Mouse (Mus musculus) embryonic facial prominence, embryonic 11.5 days (tissue): ENCODE data around the gene Dand5. TPM values are rescaled to one million over a fixed set of nuclear protein-coding genes. Genes with fewer than 3 reads are reported as not detected.

ENCODE experiments used
- ATAC-seq: fragments of 200-750 bp; cut with Nextera tagmentation; replicated peaks from 2 replicates; pipeline ENCODE4 v1.8.0; 2017; ENCODE audit warnings: low read depth; ENCODE audit not compliant: insufficient number of reproducible peaks, low FRiP score, low TSS enrichment
- DNase-seq: peaks from one replicate; pipeline ENCODE4 v3.0.0-alpha.2; 2015; ENCODE audit warnings: low spot score
- H3K27ac ChIP-seq: fragments of 300-500 bp; sonication (generic); replicated peaks from 2 replicates; pipeline ENCODE4 v1.5.1; 2014; ENCODE audit warnings: mild to moderate bottlenecking, low read depth, low read length, control low read depth
- H3K27me3 ChIP-seq: fragments of 300-500 bp; sonication (generic); 2 replicates; pipeline ENCODE4 v1.6.1; 2014; ENCODE audit warnings: mild to moderate bottlenecking, low read length, moderate library complexity, mixed read lengths; ENCODE audit not compliant: control insufficient read depth, insufficient read depth
- H3K36me3 ChIP-seq: fragments of 300-500 bp; sonication (generic); replicated peaks from 2 replicates; pipeline ENCODE4 v1.6.1; 2014; ENCODE audit warnings: low read depth, mild to moderate bottlenecking, low read length, moderate library complexity, mixed read lengths; ENCODE audit not compliant: control insufficient read depth, insufficient read depth
- H3K4me1 ChIP-seq: fragments of 300-500 bp; sonication (generic); 2 replicates; pipeline ENCODE4 v1.6.1; 2014; ENCODE audit warnings: low read length, mixed read lengths; ENCODE audit not compliant: control insufficient read depth, insufficient read depth
- H3K4me2 ChIP-seq: fragments of 300-500 bp; sonication (generic); 2 replicates; pipeline ENCODE4 v1.6.1; 2014; ENCODE audit warnings: low read depth, mild to moderate bottlenecking, control low read depth, low read length, moderate library complexity
- H3K4me3 ChIP-seq: fragments of 300-500 bp; sonication (generic); 2 replicates; pipeline ENCODE4 v1.5.1; 2014; ENCODE audit warnings: low read depth, low read length, control low read depth
- H3K9ac ChIP-seq: fragments of 300-500 bp; sonication (generic); replicated peaks from 2 replicates; pipeline ENCODE4 v1.6.1; 2014; ENCODE audit warnings: mild to moderate bottlenecking, control low read depth, low read length
- H3K9me3 ChIP-seq: fragments of 300-500 bp; sonication (generic); replicated peaks from 2 replicates; pipeline ENCODE4 v1.6.1; 2016; ENCODE audit warnings: mild to moderate bottlenecking, low read length, inconsistent platforms, mixed read lengths; ENCODE audit not compliant: control insufficient read depth
- WGBS: fragments of 180-500 bp; shearing (Covaris S2); extraction: QIAGEN DNeasy Blood & Tissue Kit; methylation state at CpG from one replicate; pipeline ENCODE4 v1.1.7; 2014; 5-methylcytosine and 5-hydroxymethylcytosine counted together
- polyA plus RNA-seq: library from polyadenylated mRNA; unstranded; fragments of >200 nt; fragmentation: Nextera tagmentation; extraction: Ambion mirVana; gene quantifications from 2 replicates; pipeline ENCODE4 v1.2.1, GENCODE M21; 2014

Dand5 gene
- polyA plus RNA-seq, 1 experiment from 2014 or later: 3.6 TPM

GRCm38 (mm10) chr8:84782680-84783079 lies 39.9 kb downstream of the Dand5 start:
- WGBS: 3% methylated on average over 10 of the region's 10 CpGs
- Histone ChIP-seq H3K9ac (no peak overlapping the region), H3K27me3 (peaks cover 83% of the 10 kb centered on the region), H3K4me2 (no peak overlapping the region), H3K9me3 (no peaks in the 10 kb centered on the region), H3K4me3 (no peak overlapping the region), H3K36me3 (no peaks in the 10 kb centered on the region), H3K4me1 (peaks cover 2% of the 10 kb centered on the region), H3K27ac (no peak overlapping the region)
- ATAC-seq: no peak
- DNase-seq: no peak

DNA sequence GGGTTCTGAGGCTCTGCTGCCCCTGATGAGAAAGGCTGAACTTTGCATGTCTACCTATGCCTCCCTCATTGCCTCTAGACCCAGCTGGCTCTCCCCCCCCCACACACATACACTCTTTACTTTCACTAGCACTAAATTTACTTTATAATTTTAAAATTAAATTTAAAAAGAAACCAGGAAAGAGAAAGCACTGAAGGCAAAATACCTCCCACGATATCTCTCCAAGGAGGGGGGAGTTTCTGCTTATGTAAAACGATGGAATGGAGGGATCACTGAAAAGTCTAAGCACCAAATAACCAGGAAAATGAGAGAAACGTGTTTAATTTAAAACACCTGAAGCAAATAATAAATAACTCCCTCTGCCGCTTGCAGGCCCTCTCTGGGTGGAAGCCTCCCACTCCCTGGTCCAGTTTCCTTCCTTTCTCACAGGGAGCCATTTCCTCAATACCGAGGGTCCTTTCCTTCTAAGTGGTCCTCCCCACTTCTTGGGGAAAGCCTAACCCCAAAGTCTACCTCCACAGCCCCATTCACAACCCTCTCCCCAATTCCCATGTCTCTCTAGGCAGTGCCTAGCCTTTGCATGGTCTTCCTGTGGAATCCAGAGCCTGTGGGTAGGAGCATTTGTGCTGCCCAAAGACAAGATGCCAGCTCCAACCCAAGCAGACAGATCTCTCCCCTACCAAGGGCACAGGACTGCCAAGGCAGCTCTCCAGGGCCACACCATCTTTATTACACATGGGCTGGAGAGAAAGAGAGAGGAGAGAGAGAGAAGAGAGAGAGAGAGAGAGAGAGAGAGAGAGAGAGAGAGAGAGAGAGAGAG lies 40.7 kb downstream of the Dand5 start:
- Histone ChIP-seq H3K4me3 (no peak overlapping the region), H3K4me1 (peaks cover 2% of the 10 kb centered on the region), H3K9ac (no peak overlapping the region), H3K4me2 (no peak overlapping the region), H3K36me3 (no peaks in the 10 kb centered on the region), H3K9me3 (no peaks in the 10 kb centered on the region), H3K27me3 (peaks cover 82% of the 10 kb centered on the region), H3K27ac (no peak overlapping the region)
- no peak for DNase-seq
- WGBS: 0% methylated on average over 5 of the region's 5 CpGs
- no peak for ATAC-seq

GRCm38 (mm10) chr8:84780949-84781680 lies 41.5 kb downstream of the Dand5 start:
- no peak overlapping the region for H3K4me2 ChIP-seq
- peaks cover 2% of the 10 kb centered on the region for H3K4me1 ChIP-seq
- no peak for DNase-seq

DNA sequence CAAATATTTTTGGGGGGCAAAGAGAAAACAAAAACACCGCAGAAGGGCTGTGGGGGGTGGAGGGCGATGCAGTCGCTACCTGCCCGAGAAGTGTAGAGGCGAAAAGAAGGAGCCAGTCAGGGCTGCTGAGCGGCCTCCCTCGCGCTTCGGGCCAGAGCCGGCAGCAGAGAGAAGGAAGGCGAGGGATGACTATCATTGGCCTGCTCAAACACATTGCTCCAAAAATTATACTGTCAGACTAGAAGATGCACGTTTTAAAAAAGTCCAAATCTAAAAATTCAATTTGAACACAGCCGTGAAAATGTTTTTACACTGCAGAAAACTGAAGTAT lies 42.4 kb downstream of the Dand5 start:
- DNase-seq: no peak

More at GRCm38 (mm10) chr8:84780949-84781680, 41.5 kb downstream of the Dand5 start:
- Histone ChIP-seq H3K36me3 (no peaks in the 10 kb centered on the region), H3K27me3 (peaks cover 82% of the 10 kb centered on the region), H3K27ac (no peak overlapping the region), H3K4me3 (no peak overlapping the region), H3K9me3 (no peaks in the 10 kb centered on the region), H3K9ac (no peak overlapping the region)
- no peak for ATAC-seq
- WGBS: 1% methylated on average over 6 of the region's 6 CpGs

DNA sequence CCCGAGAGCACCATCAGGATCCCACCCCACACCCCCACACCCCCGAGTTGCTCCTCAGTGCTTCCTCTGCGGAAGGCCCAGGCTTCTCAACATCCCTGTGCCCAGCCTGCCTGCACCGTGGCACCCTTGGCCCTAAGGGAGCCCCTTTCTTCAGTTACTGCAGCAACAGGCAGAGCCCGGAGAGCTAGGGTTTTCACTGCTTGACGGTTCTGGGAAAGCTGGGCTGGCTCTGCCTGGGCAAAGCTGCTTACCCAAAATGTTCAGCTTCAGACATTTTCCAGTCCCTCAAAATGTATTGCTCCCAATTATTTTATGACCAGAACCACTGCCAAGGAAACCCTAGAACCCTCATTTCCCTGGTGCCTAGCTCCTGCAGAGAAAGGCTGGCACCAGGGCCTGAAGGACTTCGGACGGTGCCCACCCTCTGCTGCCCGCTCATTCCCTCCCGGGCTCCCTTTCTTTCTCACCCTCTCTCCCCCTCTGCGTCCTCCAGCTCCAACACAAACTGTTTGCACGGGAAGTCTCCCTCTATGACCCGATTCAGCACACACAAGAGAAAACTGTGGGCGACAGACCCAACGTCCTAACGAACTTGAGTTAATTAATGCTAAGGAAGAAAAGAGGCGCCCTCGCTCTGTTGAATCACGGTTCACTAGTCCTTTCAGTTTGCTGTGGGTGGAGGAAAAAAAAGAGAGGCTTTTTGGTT lies 43.0 kb downstream of the Dand5 start:
- DNase-seq (no peak), ATAC-seq (no peak)
- Histone ChIP-seq H3K27me3 (peaks cover 81% of the 10 kb centered on the region), H3K9me3 (no peaks in the 10 kb centered on the region), H3K36me3 (no peaks in the 10 kb centered on the region), H3K27ac (no peak overlapping the region), H3K9ac (no peak overlapping the region), H3K4me1 (peaks cover 2% of the 10 kb centered on the region), H3K4me2 (no peak overlapping the region), H3K4me3 (no peak overlapping the region)
- WGBS: under 1% methylated on average over 19 of the region's 19 CpGs

More for the DNA sequence above, 42.4 kb downstream of the Dand5 start:
- no peaks in the 10 kb centered on the region for H3K36me3 ChIP-seq
- no peaks in the 10 kb centered on the region for H3K9me3 ChIP-seq
- H3K27ac ChIP-seq: no peak overlapping the region
- H3K4me1 ChIP-seq: peaks cover 2% of the 10 kb centered on the region
- H3K9ac ChIP-seq: no peak overlapping the region
- WGBS: 2% methylated on average over 13 of the region's 13 CpGs
- no peak overlapping the region for H3K4me2 ChIP-seq
- peaks cover 83% of the 10 kb centered on the region for H3K27me3 ChIP-seq
- no peak overlapping the region for H3K4me3 ChIP-seq
- no peak for ATAC-seq

DNA sequence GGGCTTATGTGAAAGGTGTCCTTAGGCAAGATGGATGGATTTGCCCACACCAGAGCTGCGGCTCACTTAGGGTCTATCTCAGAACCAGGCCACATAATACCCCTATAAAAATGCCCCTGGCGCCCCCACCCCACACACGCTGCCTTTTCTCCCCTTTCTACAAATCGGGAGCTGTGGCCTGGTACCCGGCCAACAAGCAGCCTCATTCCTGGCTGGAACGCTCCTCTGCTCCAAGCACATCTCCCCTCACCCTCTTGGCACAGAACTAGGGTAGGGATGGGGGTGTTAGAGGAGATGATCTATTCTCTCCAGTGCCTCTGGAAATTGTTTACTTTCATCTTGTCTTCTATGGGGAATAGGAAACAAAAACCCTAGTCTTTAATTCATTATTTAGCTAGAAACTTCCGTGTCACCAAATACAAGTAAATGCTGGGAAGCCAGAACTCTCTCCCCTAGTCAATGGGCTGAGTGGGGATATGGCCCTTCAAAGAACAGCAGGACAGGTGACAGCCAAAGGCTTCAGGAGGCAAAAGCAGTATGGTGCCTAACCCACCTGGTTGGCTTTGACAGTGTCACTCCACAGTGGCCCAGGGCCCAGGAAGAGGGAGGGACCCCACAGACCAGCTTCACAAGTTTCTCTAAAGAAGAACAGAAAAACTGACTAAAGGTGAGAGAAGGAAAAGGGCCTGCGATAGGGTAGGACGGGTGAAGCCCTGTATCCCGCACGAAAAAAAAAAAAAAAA lies 43.8 kb downstream of the Dand5 start:
- DNase-seq (no peak), ATAC-seq (no peak)
- 3% methylated on average over 11 of the region's 11 CpGs for WGBS
- Histone ChIP-seq H3K9me3 (no peaks in the 10 kb centered on the region), H3K4me1 (peaks cover 2% of the 10 kb centered on the region), H3K4me3 (no peak overlapping the region), H3K27me3 (peaks cover 77% of the 10 kb centered on the region), H3K9ac (no peak overlapping the region), H3K4me2 (no peak overlapping the region), H3K36me3 (no peaks in the 10 kb centered on the region), H3K27ac (no peak overlapping the region)

DNA sequence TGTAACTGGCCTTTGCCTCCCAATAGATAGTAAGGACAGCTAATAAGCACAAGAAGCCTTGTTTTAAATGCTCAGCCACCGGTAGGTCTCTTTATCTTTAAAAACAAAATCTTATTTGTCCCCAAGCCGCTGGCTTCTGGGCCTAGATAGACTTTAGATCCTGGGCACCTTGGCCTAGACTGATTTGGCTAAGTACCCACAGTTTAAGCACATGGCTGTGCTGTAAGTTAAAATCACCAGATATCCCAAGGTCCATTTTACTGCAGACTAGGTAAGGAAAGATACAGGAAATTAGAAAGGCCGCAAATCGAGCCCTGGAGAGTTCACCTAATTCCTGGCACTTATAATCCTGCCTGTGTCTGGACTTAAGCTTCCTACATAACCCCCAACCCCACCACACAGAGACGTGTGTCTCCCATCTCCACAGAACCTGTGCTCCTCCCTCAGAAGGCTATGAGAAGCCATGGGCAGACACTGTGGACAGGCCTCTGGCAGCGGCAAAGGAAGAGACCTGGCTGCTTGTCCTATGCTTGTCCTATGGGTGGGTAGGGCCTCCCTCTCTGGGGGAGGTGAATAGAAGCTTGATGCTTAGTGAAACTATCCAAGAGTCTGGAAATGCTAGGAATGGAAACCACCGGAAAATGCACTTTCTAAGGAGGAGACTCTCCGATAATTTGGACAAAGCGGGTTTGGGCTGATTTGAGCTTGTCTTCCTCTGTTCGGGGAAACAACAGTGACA lies 44.6 kb downstream of the Dand5 start:
- Histone ChIP-seq H3K36me3 (no peaks in the 10 kb centered on the region), H3K9ac (no peak overlapping the region), H3K27me3 (peaks cover 74% of the 10 kb centered on the region), H3K27ac (no peak overlapping the region), H3K4me1 (peaks cover 2% of the 10 kb centered on the region), H3K9me3 (no peaks in the 10 kb centered on the region), H3K4me3 (no peak overlapping the region), H3K4me2 (no peak overlapping the region)
- DNase-seq (no peak), ATAC-seq (no peak)
- 7% methylated on average over 10 of the region's 10 CpGs for WGBS
